Mouse (Mus musculus): Measurements from ENCODE around the gene Nfkbib. TPM values are rescaled to one million over a fixed set of nuclear protein-coding genes. Genes with fewer than 3 reads are reported as not detected.

Nfkbib gene
- total and polyA plus RNA-seq, 2 experiments from 2014 or later, result 18.0 to 59.8 TPM

GRCm38 (mm10) chr7:28807641-28808220, 40.4 kb upstream of the Nfkbib start:
- whole genome bisulfite sequencing, result 18% methylated on average over 8 of the region's 8 CpGs
- Histone ChIP-seq H3K4me3 (ENCODE audit: low read depth, low read length) (peak overlapping the region; percentile 90), H3K27me3 (ENCODE audit: insufficient read depth, low read length) (no peaks in the 10 kb centered on the region), H3K4me2 (ENCODE audit: low read depth) (peak overlapping the region; percentile 95), H3K9ac (peak overlapping the region; percentile 83), H3K36me3 (ENCODE audit: insufficient read depth) (no peaks in the 10 kb centered on the region; the same call in 1 of the 2 replicates), H3K4me1 (ENCODE audit: insufficient read depth) (peaks cover 14% of the 10 kb centered on the region), H3K27ac (ENCODE audit: low read depth, low read length) (peak overlapping the region; percentile 99), H3K9me3 (ENCODE audit: low read length) (no peaks in the 10 kb centered on the region)
- ATAC-seq (no peak), DNase-seq (no peak)
- no peak for TF ChIP-seq CTCF (IDR thresholded peaks at IDR 0.05; ENCODE audit: low read depth)

- H3K27ac ChIP-seq (ENCODE audit: low read depth, low read length), result no peak overlapping the region
- H3K9ac ChIP-seq, result no peak overlapping the region
- H3K27me3 ChIP-seq (ENCODE audit: insufficient read depth, low read length), result no peaks in the 10 kb centered on the region
- no peak overlapping the region for H3K4me2 ChIP-seq (ENCODE audit: low read depth)
- no peaks in the 10 kb centered on the region for H3K36me3 ChIP-seq (ENCODE audit: insufficient read depth)
- peaks cover 9% of the 10 kb centered on the region for H3K4me1 ChIP-seq (ENCODE audit: insufficient read depth)
- WGBS, result 81% methylated on average over 4 of the region's 4 CpGs
- 0 out of 2 replicates have a peak, but pooled peaks have one; percentile 13 for TF ChIP-seq CTCF (IDR thresholded peaks at IDR 0.05; ENCODE audit: low read depth)
- DNase-seq, result no peak
- H3K4me3 ChIP-seq (ENCODE audit: low read depth, low read length), result no peak overlapping the region
- ATAC-seq, result no peak
- no peaks in the 10 kb centered on the region for H3K9me3 ChIP-seq (ENCODE audit: low read length)
These were observed 39.6 kb upstream of the Nfkbib start for GRCm38 (mm10) chr7:28806869-28807268.

GRCm38 (mm10) chr7:28803756-28804155, 36.4 kb upstream of the Nfkbib start:
- TF ChIP-seq CTCF (IDR thresholded peaks at IDR 0.05; ENCODE audit: low read depth), result no peak
- WGBS, result 86% methylated on average over 4 of the region's 4 CpGs
- no peak for ATAC-seq
- no peaks in the 10 kb centered on the region for H3K27me3 ChIP-seq (ENCODE audit: insufficient read depth, low read length)
- no peaks in the 10 kb centered on the region for H3K9me3 ChIP-seq (ENCODE audit: low read length)
- no peak overlapping the region for H3K9ac ChIP-seq
- H3K4me3 ChIP-seq (ENCODE audit: low read depth, low read length), result no peak overlapping the region
- no peak overlapping the region for H3K4me2 ChIP-seq (ENCODE audit: low read depth)
- H3K4me1 ChIP-seq (ENCODE audit: insufficient read depth), result peaks cover 11% of the 10 kb centered on the region
- no peaks in the 10 kb centered on the region for H3K36me3 ChIP-seq (ENCODE audit: insufficient read depth)
- H3K27ac ChIP-seq (ENCODE audit: low read depth, low read length), result no peak overlapping the region
- DNase-seq, result no peak

GRCm38 (mm10) chr7:28802846-28803588, 35.7 kb upstream of the Nfkbib start:
- H3K27ac ChIP-seq (ENCODE audit: low read depth, low read length), result 0 out of 2 replicates have a peak overlapping the region, but pooled peaks have one; percentile 16
- H3K9me3 ChIP-seq (ENCODE audit: low read length), result no peaks in the 10 kb centered on the region
- H3K36me3 ChIP-seq (ENCODE audit: insufficient read depth), result no peaks in the 10 kb centered on the region
- peaks cover 8% of the 10 kb centered on the region for H3K4me1 ChIP-seq (ENCODE audit: insufficient read depth)
- TF ChIP-seq CTCF (IDR thresholded peaks at IDR 0.05; ENCODE audit: low read depth), result no peak
- ATAC-seq (0 out of 2 replicates have a peak, but pooled peaks have one; percentile 8), DNase-seq (no peak)
- H3K27me3 ChIP-seq (ENCODE audit: insufficient read depth, low read length), result no peaks in the 10 kb centered on the region
- no peak overlapping the region for H3K4me3 ChIP-seq (ENCODE audit: low read depth, low read length)
- no peak overlapping the region for H3K4me2 ChIP-seq (ENCODE audit: low read depth)
- WGBS, result 16% methylated on average over 10 of the region's 10 CpGs
- no peak overlapping the region for H3K9ac ChIP-seq

- ATAC-seq, result peak; percentile 51
These were observed 34.8 kb upstream of the Nfkbib start for GRCm38 (mm10) chr7:28801901-28802670.

GRCm38 (mm10) chr7:28801451-28801850, 34.1 kb upstream of the Nfkbib start:
- Histone ChIP-seq H3K9me3 (ENCODE audit: low read length) (no peaks in the 10 kb centered on the region), H3K36me3 (ENCODE audit: insufficient read depth) (no peaks in the 10 kb centered on the region), H3K27ac (ENCODE audit: low read depth, low read length) (no peak overlapping the region), H3K4me1 (ENCODE audit: insufficient read depth) (peaks cover 5% of the 10 kb centered on the region; the same call in 1 of the 2 replicates), H3K9ac (no peak overlapping the region), H3K27me3 (ENCODE audit: insufficient read depth, low read length) (no peaks in the 10 kb centered on the region), H3K4me3 (ENCODE audit: low read depth, low read length) (no peak overlapping the region), H3K4me2 (ENCODE audit: low read depth) (no peak overlapping the region)
- 52% methylated on average over 3 of the region's 3 CpGs for WGBS
- no peak for TF ChIP-seq CTCF (IDR thresholded peaks at IDR 0.05; ENCODE audit: low read depth)
- DNase-seq (no peak), ATAC-seq (no peak)

More at GRCm38 (mm10) chr7:28801901-28802670, 34.8 kb upstream of the Nfkbib start:
- Histone ChIP-seq H3K9me3 (ENCODE audit: low read length) (no peaks in the 10 kb centered on the region), H3K9ac (no peak overlapping the region), H3K4me2 (ENCODE audit: low read depth) (no peak overlapping the region), H3K4me1 (ENCODE audit: insufficient read depth) (peaks cover 5% of the 10 kb centered on the region; the same call in 1 of the 2 replicates), H3K36me3 (ENCODE audit: insufficient read depth) (no peaks in the 10 kb centered on the region), H3K27ac (ENCODE audit: low read depth, low read length) (peak overlapping the region; percentile 16; the same call in 1 of the 2 replicates), H3K4me3 (ENCODE audit: low read depth, low read length) (no peak overlapping the region), H3K27me3 (ENCODE audit: insufficient read depth, low read length) (no peaks in the 10 kb centered on the region)
- WGBS, result 16% methylated on average over 10 of the region's 10 CpGs
- no peak for TF ChIP-seq CTCF (IDR thresholded peaks at IDR 0.05; ENCODE audit: low read depth)
- peak; percentile 35 for DNase-seq
